Mouse (Mus musculus) midbrain, embryonic 12.5 days (tissue): ENCODE results near the gene Brd7. TPM values are rescaled to one million over a fixed set of nuclear protein-coding genes. Genes with fewer than 3 reads are reported as not detected.

Experiments
- ATAC-seq: fragments of 200-750 bp; cut with Nextera tagmentation; 2 replicates; pipeline ENCODE4 v1.8.0; 2017; ENCODE audit warnings: low read depth, moderate TSS enrichment, moderate library complexity; ENCODE audit not compliant: low FRiP score
- H3K27ac ChIP-seq: fragments of 300-500 bp; sonication (generic); replicated peaks from 2 replicates; pipeline ENCODE4 v1.5.1; 2016; ENCODE audit warnings: mild to moderate bottlenecking
- H3K27me3 ChIP-seq: fragments of 300-500 bp; sonication (generic); 2 replicates; pipeline ENCODE4 v1.6.1; 2016; ENCODE audit warnings: mild to moderate bottlenecking
- H3K36me3 ChIP-seq: fragments of 300-500 bp; sonication (generic); 2 replicates; pipeline ENCODE4 v1.6.1; 2016
- H3K4me1 ChIP-seq: fragments of 300-500 bp; sonication (generic); 2 replicates; pipeline ENCODE4 v1.6.1; 2016
- H3K4me2 ChIP-seq: fragments of 300-500 bp; sonication (generic); replicated peaks from 2 replicates; pipeline ENCODE4 v1.6.1; 2016; ENCODE audit warnings: mild to moderate bottlenecking, moderate library complexity
- H3K4me3 ChIP-seq: fragments of 300-500 bp; sonication (generic); 2 replicates; pipeline ENCODE4 v1.5.1; 2016; ENCODE audit warnings: mild to moderate bottlenecking
- H3K9ac ChIP-seq: fragments of 300-500 bp; sonication (generic); replicated peaks from 2 replicates; pipeline ENCODE4 v1.6.1; 2016; ENCODE audit warnings: mild to moderate bottlenecking, moderate library complexity
- H3K9me3 ChIP-seq: fragments of 300-500 bp; sonication (generic); 2 replicates; pipeline ENCODE4 v1.6.1; 2016; ENCODE audit warnings: mild to moderate bottlenecking
- WGBS: fragments of 180-500 bp; shearing (Covaris S2); methylation state at CpG from one replicate; pipeline ENCODE4 v1.1.7; 2016; 5-methylcytosine and 5-hydroxymethylcytosine counted together
- polyA plus RNA-seq: library from polyadenylated mRNA; unstranded; fragments of >200 nt; fragmentation: Nextera tagmentation; extraction: Ambion mirVana; gene quantifications from 2 replicates; pipeline ENCODE4 v1.2.1, GENCODE M21; 2016

The Brd7 gene
- polyA plus RNA-seq, 1 experiment from 2014 or later, result 83.9 TPM

DNA sequence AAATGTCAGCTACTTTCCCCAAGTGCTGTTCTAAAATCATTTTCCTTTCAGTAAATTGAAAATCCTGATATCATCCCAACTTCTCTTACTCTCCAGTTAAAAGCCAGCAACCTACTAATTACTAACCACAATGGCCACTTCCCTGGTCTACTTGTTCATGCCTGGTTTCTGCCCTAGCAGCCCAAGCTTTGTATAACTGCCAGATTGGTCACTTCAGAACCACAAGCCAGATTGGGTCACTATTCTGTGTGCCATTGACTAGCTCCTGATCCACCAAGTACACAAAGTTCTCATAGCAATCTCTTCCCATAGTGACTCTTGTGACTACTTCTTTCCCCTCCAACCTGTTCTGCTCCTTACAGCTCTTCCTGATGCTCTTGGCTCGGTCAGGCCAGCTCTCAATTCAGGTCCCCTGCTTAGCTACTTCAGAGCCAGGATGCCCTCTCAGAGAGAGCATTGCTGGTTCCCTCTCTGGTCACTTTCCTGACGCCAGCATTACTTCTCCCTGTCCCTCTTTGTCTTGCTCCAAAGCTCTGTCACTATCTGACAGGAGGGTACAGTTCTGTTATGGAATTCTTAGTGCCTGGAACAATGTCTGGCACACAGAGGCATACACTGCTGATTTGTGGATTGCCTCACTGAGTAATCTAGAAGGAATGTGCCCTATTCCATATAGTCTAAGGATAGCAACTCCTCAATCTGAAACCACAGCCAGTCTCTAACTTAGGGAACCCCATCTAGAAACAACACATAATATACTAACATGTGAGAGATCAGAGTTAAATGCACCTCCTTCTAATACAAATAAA is 21.9 kb downstream of the Brd7 start:
- WGBS, result 91% methylated on average over 2 of the region's 2 CpGs
- no peak for ATAC-seq
- H3K36me3 ChIP-seq, result peaks cover 93% of the 10 kb centered on the region
- H3K9ac ChIP-seq, result no peak overlapping the region
- H3K9me3 ChIP-seq, result no peaks in the 10 kb centered on the region
- H3K4me2 ChIP-seq, result no peak overlapping the region
- H3K27ac ChIP-seq, result no peak overlapping the region
- H3K4me1 ChIP-seq, result no peaks in the 10 kb centered on the region
- no peaks in the 10 kb centered on the region for H3K27me3 ChIP-seq
- H3K4me3 ChIP-seq, result no peak overlapping the region

GRCm38 (mm10) chr8:88339221-88339620 is 22.8 kb downstream of the Brd7 start:
- H3K36me3 ChIP-seq, result peaks cover 93% of the 10 kb centered on the region
- ATAC-seq, result no peak

DNA sequence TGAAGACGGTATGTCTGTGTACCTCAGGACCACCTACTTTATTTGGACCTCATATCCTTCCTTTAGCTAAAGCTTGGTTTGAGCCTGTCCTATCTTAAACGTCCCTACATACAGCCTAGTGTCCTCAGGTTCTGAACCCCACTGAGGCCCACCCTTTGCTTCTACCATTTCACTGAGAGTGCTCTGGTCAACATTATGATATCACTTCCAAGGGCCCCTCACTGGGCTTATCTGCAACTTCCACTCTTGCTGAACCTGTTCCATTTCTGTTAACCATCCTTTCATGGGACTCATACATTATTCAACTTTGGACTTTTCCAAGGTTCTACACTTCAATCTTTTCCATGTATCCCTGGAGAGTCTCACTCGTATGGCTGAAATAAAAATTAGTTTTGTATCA is 27.0 kb downstream of the Brd7 start:
- 96% methylated on average over 3 of the region's 3 CpGs for WGBS
- Histone ChIP-seq H3K9ac (no peak overlapping the region), H3K4me2 (no peak overlapping the region), H3K9me3 (no peaks in the 10 kb centered on the region), H3K4me3 (no peak overlapping the region), H3K36me3 (peaks cover 92% of the 10 kb centered on the region), H3K27ac (no peak overlapping the region), H3K27me3 (no peaks in the 10 kb centered on the region), H3K4me1 (no peaks in the 10 kb centered on the region)
- no peak for ATAC-seq

More at GRCm38 (mm10) chr8:88339221-88339620, 22.8 kb downstream of the Brd7 start:
- no peak overlapping the region for H3K4me3 ChIP-seq
- no peaks in the 10 kb centered on the region for H3K27me3 ChIP-seq
- no peak overlapping the region for H3K4me2 ChIP-seq
- no peaks in the 10 kb centered on the region for H3K4me1 ChIP-seq
- H3K9me3 ChIP-seq, result no peaks in the 10 kb centered on the region
- 55% methylated on average over 3 of the region's 3 CpGs for WGBS
- no peak overlapping the region for H3K9ac ChIP-seq
- H3K27ac ChIP-seq, result no peak overlapping the region; the same call in 1 of the 2 replicates

DNA sequence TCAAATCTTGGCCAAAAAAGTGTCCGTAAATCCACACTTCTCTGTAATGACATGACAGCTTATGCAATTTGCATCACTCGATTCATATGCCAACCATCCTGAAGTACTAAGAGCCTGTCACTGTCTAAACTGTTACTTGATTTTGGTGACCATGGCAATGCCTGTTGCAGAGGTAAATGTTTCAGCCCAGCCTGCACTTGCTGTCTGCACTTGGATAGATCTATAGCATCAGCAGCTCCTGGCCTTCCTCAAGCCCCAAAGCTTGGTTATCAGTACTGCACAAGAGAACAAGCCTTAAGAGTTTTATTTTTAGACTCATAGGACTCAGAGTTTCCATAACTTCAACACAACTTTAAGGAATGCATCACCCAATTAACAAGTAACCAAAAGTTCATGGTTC is 27.6 kb downstream of the Brd7 start:
- Histone ChIP-seq H3K27me3 (no peaks in the 10 kb centered on the region), H3K36me3 (peaks cover 92% of the 10 kb centered on the region), H3K4me1 (no peaks in the 10 kb centered on the region), H3K27ac (no peak overlapping the region), H3K9ac (no peak overlapping the region), H3K4me3 (no peak overlapping the region), H3K4me2 (no peak overlapping the region), H3K9me3 (no peaks in the 10 kb centered on the region)
- ATAC-seq, result no peak
- 97% methylated on average over 2 of the region's 2 CpGs for WGBS

- peaks cover 93% of the 10 kb centered on the region for H3K36me3 ChIP-seq
Measured at GRCm38 (mm10) chr8:88330816-88331215, 31.2 kb downstream of the Brd7 start.

DNA sequence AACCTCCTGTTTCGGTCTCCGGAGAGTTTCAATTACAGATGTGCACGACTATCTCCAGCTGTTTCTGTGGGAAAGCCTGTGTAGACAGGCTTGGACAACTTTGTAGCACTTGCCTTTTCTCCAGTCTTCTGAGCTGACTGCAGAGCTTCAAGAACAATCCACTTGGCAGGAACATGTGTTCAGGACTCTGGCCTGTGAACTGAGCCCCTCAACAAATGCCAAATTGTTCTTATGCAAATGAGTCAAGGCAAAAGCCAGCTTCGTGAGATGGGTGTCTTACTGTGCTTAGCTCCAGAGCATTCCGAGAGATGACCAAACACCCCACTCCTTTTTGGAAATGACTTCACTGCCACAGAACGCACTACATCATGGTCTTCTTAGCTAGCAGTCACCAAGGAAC is 33.3 kb downstream of the Brd7 start:
- ATAC-seq, result no peak
- 80% methylated on average over 6 of the region's 6 CpGs for WGBS
- Histone ChIP-seq H3K4me2 (no peak overlapping the region), H3K4me3 (no peak overlapping the region), H3K9me3 (no peaks in the 10 kb centered on the region), H3K36me3 (peaks cover 73% of the 10 kb centered on the region), H3K27ac (no peak overlapping the region), H3K4me1 (0 out of 2 replicates have a peak, but pooled peaks cover 5% of the 10 kb centered on the region), H3K9ac (no peak overlapping the region), H3K27me3 (no peaks in the 10 kb centered on the region)

More at GRCm38 (mm10) chr8:88330816-88331215, 31.2 kb downstream of the Brd7 start:
- Histone ChIP-seq H3K27ac (no peak overlapping the region), H3K4me3 (no peak overlapping the region), H3K27me3 (no peaks in the 10 kb centered on the region), H3K9me3 (no peaks in the 10 kb centered on the region), H3K9ac (no peak overlapping the region), H3K4me1 (0 out of 2 replicates have a peak, but pooled peaks cover 5% of the 10 kb centered on the region), H3K4me2 (no peak overlapping the region)
- ATAC-seq, result no peak
- WGBS, result 95% methylated on average over 3 of the region's 3 CpGs

DNA sequence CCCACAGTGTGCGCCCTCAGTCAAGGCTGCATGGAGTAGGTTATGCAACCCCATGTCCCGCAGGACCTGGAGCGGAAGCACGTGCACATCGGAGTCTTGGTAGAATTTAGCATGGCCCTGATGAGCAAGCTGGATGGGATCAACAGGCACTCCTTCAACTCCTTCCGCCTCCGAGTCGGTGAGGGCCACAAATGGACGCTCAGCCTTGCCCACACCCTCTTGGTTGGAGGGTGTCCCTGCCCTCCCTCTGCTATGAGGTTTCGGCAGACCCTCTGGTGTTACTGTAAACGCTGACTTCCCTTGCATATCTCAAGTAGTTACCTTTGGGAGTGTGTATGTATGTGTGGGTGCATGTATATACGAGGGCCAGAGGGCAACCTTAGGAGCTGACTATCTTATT is 35.7 kb downstream of the Brd7 start:
- Histone ChIP-seq H3K4me3 (no peak overlapping the region), H3K4me1 (0 out of 2 replicates have a peak, but pooled peaks cover 5% of the 10 kb centered on the region)
- 96% methylated on average over 12 of the region's 12 CpGs for WGBS

GRCm38 (mm10) chr8:88325795-88326194 is 36.2 kb downstream of the Brd7 start:
- no peak for ATAC-seq
- Histone ChIP-seq H3K9me3 (no peaks in the 10 kb centered on the region), H3K36me3 (peaks cover 46% of the 10 kb centered on the region), H3K4me2 (no peak overlapping the region), H3K27ac (no peak overlapping the region), H3K4me3 (no peak overlapping the region), H3K27me3 (no peaks in the 10 kb centered on the region), H3K9ac (no peak overlapping the region), H3K4me1 (0 out of 2 replicates have a peak, but pooled peaks cover 5% of the 10 kb centered on the region)
- 95% methylated on average over 5 of the region's 5 CpGs for WGBS

More for the DNA sequence above, 35.7 kb downstream of the Brd7 start:
- H3K27me3 ChIP-seq, result no peaks in the 10 kb centered on the region
- no peak overlapping the region for H3K9ac ChIP-seq
- H3K4me2 ChIP-seq, result no peak overlapping the region
- peaks cover 49% of the 10 kb centered on the region for H3K36me3 ChIP-seq
- H3K27ac ChIP-seq, result no peak overlapping the region
- ATAC-seq, result no peak
- H3K9me3 ChIP-seq, result no peaks in the 10 kb centered on the region

GRCm38 (mm10) chr8:88325251-88325650 is 36.7 kb downstream of the Brd7 start:
- WGBS, result 78% methylated on average over 5 of the region's 5 CpGs
- ATAC-seq, result no peak
- no peak overlapping the region for H3K4me3 ChIP-seq
- no peak overlapping the region for H3K9ac ChIP-seq
- no peaks in the 10 kb centered on the region for H3K9me3 ChIP-seq
- no peak overlapping the region for H3K4me2 ChIP-seq
- H3K27me3 ChIP-seq, result no peaks in the 10 kb centered on the region
- H3K4me1 ChIP-seq, result 0 out of 2 replicates have a peak, but pooled peaks cover 5% of the 10 kb centered on the region
- peaks cover 41% of the 10 kb centered on the region for H3K36me3 ChIP-seq
- H3K27ac ChIP-seq, result no peak overlapping the region

- Histone ChIP-seq H3K9ac (no peak overlapping the region), H3K36me3 (peaks cover 36% of the 10 kb centered on the region), H3K4me1 (0 out of 2 replicates have a peak, but pooled peaks cover 5% of the 10 kb centered on the region), H3K27ac (no peak overlapping the region), H3K4me2 (no peak overlapping the region), H3K27me3 (no peaks in the 10 kb centered on the region), H3K9me3 (no peaks in the 10 kb centered on the region), H3K4me3 (no peak overlapping the region)
- no peak for ATAC-seq
- 92% methylated on average over 11 of the region's 11 CpGs for WGBS
Measured at GRCm38 (mm10) chr8:88324760-88325159, 37.2 kb downstream of the Brd7 start.

GRCm38 (mm10) chr8:88323523-88323922 is 38.5 kb downstream of the Brd7 start:
- Histone ChIP-seq H3K4me3 (no peak overlapping the region), H3K4me2 (no peak overlapping the region), H3K9ac (no peak overlapping the region), H3K27ac (no peak overlapping the region), H3K9me3 (no peaks in the 10 kb centered on the region), H3K27me3 (no peaks in the 10 kb centered on the region), H3K36me3 (peaks cover 24% of the 10 kb centered on the region), H3K4me1 (no peaks in the 10 kb centered on the region)
- ATAC-seq, result no peak
- 91% methylated on average over 5 of the region's 5 CpGs for WGBS

DNA sequence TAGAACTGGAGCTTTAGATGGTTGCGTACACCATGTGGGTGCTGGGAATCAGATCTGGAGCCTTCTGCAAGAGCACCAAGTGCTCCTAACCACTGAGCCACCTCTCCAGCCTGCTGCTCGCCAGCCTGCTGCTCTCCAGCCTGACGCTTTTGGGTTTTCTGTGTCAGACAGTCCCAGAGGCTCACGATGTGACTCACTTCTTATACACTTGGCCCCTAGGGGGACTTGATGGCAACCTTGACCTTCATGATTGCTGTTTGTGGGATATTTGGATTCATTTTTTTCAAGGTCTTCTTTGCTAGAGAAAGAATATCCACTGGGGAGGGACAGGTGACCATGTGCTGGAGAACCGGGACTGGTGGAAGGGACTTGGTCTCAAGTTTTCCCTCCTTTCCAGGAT is 40.6 kb downstream of the Brd7 start:
- 91% methylated on average over 5 of the region's 5 CpGs for WGBS
- Histone ChIP-seq H3K4me2 (no peak overlapping the region), H3K36me3 (peaks cover 7% of the 10 kb centered on the region), H3K27ac (no peak overlapping the region), H3K4me1 (no peaks in the 10 kb centered on the region), H3K9me3 (no peaks in the 10 kb centered on the region), H3K4me3 (no peak overlapping the region), H3K27me3 (no peaks in the 10 kb centered on the region), H3K9ac (no peak overlapping the region)
- ATAC-seq, result no peak
